Mouse (Mus musculus) left cerebral cortex, postnatal 14 days (tissue): ENCODE data around the gene Raver2. TPM values are rescaled to one million over a fixed set of nuclear protein-coding genes. Genes with fewer than 3 reads are reported as not detected.

Experiments
- DNase-seq, 2 experiments: peaks; one replicate each; pipeline ENCODE4 v3.0.0; 2021 to 2022; ENCODE audit warnings: low spot score in 2 of 2, mixed read lengths in 1 of 2
- intact Hi-C: fragments of 180-260 bp; cut with DNase I; formaldehyde crosslinking; loops from one replicate; pipeline ENCODE4 v1.15.1; 2025
- total RNA-seq, 2 experiments: library from RNA; stranded (reverse); gene quantifications; 2 replicates each; pipeline ENCODE4 v1.2.3; 2021

Raver2 gene
- total RNA-seq, 2 experiments from 2014 or later: 25.5 to 28.0 TPM

- intact Hi-C loops: loop anchor here (5.0 kb wide), 1 partner anchor 65 kb away; no protein-coding TSS in a partner anchor
Observed at GRCm38 (mm10) chr4:101197421-101198170, 128.8 kb downstream of the Raver2 start.

GRCm38 (mm10) chr4:101198333-101198732, 129.6 kb downstream of the Raver2 start:
- peak; percentile 50 to 56 for DNase-seq
- intact Hi-C loops: loop anchor here (5.0 kb wide), 1 partner anchor 64 kb away; no protein-coding TSS in a partner anchor

More at GRCm38 (mm10) chr4:101197421-101198170, 128.8 kb downstream of the Raver2 start:
- DNase-seq: peak in 1 of 2 experiments; percentile 55

GRCm38 (mm10) chr4:101199433-101200081, 130.8 kb downstream of the Raver2 start:
- intact Hi-C loops: loop anchor here (5.0 kb wide), 1 partner anchor 63 kb away; no protein-coding TSS in a partner anchor
- DNase-seq: no peak

Other genes starting within 250 kb of the Raver2 start
- not detected for gene Gm10577, start 48.3 kb upstream of the Raver2 start, total RNA-seq
- 100 to 1,000 TPM; 117 to 120 TPM for gene Jak1, start 196.3 kb downstream of the Raver2 start, total RNA-seq